Mouse (Mus musculus) hindbrain, embryonic 16.5 days (tissue): ENCODE measurements around the gene Zfp445. TPM values are rescaled to one million over a fixed set of nuclear protein-coding genes. Genes with fewer than 3 reads are reported as not detected.

Experiments used
- ATAC-seq: fragments of 200-750 bp; cut with Nextera tagmentation; 2 replicates; pipeline ENCODE4 v1.8.0; 2017; ENCODE audit warnings: moderate TSS enrichment, moderate library complexity
- H3K27ac ChIP-seq: fragments of 300-500 bp; sonication (generic); 2 replicates; pipeline ENCODE4 v1.5.1; 2014; ENCODE audit warnings: low read depth, mild to moderate bottlenecking, control low read depth, low read length, moderate library complexity
- H3K27me3 ChIP-seq: fragments of 300-500 bp; sonication (generic); replicated peaks from 2 replicates; pipeline ENCODE4 v1.6.1; 2014; ENCODE audit warnings: low read length; ENCODE audit not compliant: control insufficient read depth, insufficient read depth
- H3K36me3 ChIP-seq: fragments of 300-500 bp; sonication (generic); 2 replicates; pipeline ENCODE4 v1.6.1; 2014; ENCODE audit warnings: mild to moderate bottlenecking, low read length, moderate library complexity, mixed read lengths; ENCODE audit not compliant: control insufficient read depth, insufficient read depth
- H3K4me1 ChIP-seq: fragments of 300-500 bp; sonication (generic); 2 replicates; pipeline ENCODE4 v1.6.1; 2014; ENCODE audit warnings: low read depth, low read length; ENCODE audit not compliant: control insufficient read depth, insufficient read depth
- H3K4me2 ChIP-seq: fragments of 300-500 bp; sonication (generic); 2 replicates; pipeline ENCODE4 v1.6.1; 2014; ENCODE audit warnings: mild to moderate bottlenecking, low read length, control low read depth, moderate library complexity
- H3K4me3 ChIP-seq: fragments of 300-500 bp; sonication (generic); 2 replicates; pipeline ENCODE4 v1.5.1; 2014; ENCODE audit warnings: mild to moderate bottlenecking, low read length, control low read depth, moderate library complexity
- H3K9ac ChIP-seq: fragments of 300-500 bp; sonication (generic); 2 replicates; pipeline ENCODE4 v1.6.1; 2014; ENCODE audit warnings: low read depth, mild to moderate bottlenecking, control low read depth, low read length, moderate library complexity
- H3K9me3 ChIP-seq: fragments of 300-500 bp; sonication (generic); 2 replicates; pipeline ENCODE4 v1.6.1; 2014; ENCODE audit warnings: mild to moderate bottlenecking, low read length, moderate library complexity; ENCODE audit not compliant: control insufficient read depth
- WGBS: fragments of 180-500 bp; shearing (Covaris S2); extraction: QIAGEN DNeasy Blood & Tissue Kit; methylation state at CpG from one replicate; pipeline ENCODE4 v1.1.7; 2014; 5-methylcytosine and 5-hydroxymethylcytosine counted together
- polyA plus RNA-seq: library from polyadenylated mRNA; unstranded; fragments of >200 nt; fragmentation: Nextera tagmentation; extraction: Ambion mirVana; gene quantifications from 2 replicates; pipeline ENCODE4 v1.2.1, GENCODE M21; 2015

Gene Zfp445
- polyA plus RNA-seq, 1 experiment from 2014 or later: 88.3 TPM

GRCm38 (mm10) chr9:122823374-122824017, 42.3 kb downstream of the Zfp445 start:
- no peaks in the 10 kb centered on the region for H3K4me1 ChIP-seq
- no peak for ATAC-seq
- H3K9me3 ChIP-seq: no peaks in the 10 kb centered on the region
- H3K4me3 ChIP-seq: no peak overlapping the region
- no peaks in the 10 kb centered on the region for H3K27me3 ChIP-seq
- H3K9ac ChIP-seq: no peak overlapping the region
- peaks cover 34% of the 10 kb centered on the region for H3K36me3 ChIP-seq
- H3K27ac ChIP-seq: no peak overlapping the region
- no peak overlapping the region for H3K4me2 ChIP-seq
- 91% methylated on average over 5 of the region's 5 CpGs for WGBS

GRCm38 (mm10) chr9:122815239-122815851, 50.5 kb downstream of the Zfp445 start:
- no peak overlapping the region for H3K27ac ChIP-seq
- H3K27me3 ChIP-seq: no peaks in the 10 kb centered on the region
- no peak overlapping the region for H3K9ac ChIP-seq
- peaks cover 18% of the 10 kb centered on the region for H3K36me3 ChIP-seq
- no peaks in the 10 kb centered on the region for H3K9me3 ChIP-seq
- 91% methylated on average over 4 of the region's 4 CpGs for WGBS
- no peaks in the 10 kb centered on the region for H3K4me1 ChIP-seq
- no peak overlapping the region for H3K4me2 ChIP-seq
- no peak for ATAC-seq
- H3K4me3 ChIP-seq: no peak overlapping the region

- Histone ChIP-seq H3K9ac (no peak overlapping the region), H3K4me3 (no peak overlapping the region), H3K9me3 (no peaks in the 10 kb centered on the region), H3K36me3 (peaks cover 14% of the 10 kb centered on the region), H3K27ac (no peak overlapping the region), H3K4me1 (no peaks in the 10 kb centered on the region), H3K4me2 (no peak overlapping the region), H3K27me3 (no peaks in the 10 kb centered on the region)
- ATAC-seq: no peak
- 100% methylated on average over 2 of the region's 2 CpGs for WGBS
Observed at GRCm38 (mm10) chr9:122814775-122815174, 51.0 kb downstream of the Zfp445 start.

- Histone ChIP-seq H3K36me3 (peaks cover 19% of the 10 kb centered on the region), H3K4me2 (no peak overlapping the region), H3K27ac (no peak overlapping the region), H3K9ac (no peak overlapping the region), H3K9me3 (no peaks in the 10 kb centered on the region), H3K4me3 (no peak overlapping the region), H3K4me1 (no peaks in the 10 kb centered on the region), H3K27me3 (no peaks in the 10 kb centered on the region)
- 84% methylated on average over 5 of the region's 5 CpGs for WGBS
- ATAC-seq: no peak
Observed at GRCm38 (mm10) chr9:122812386-122812785, 53.4 kb downstream of the Zfp445 start.

GRCm38 (mm10) chr9:122810212-122810611, 55.6 kb downstream of the Zfp445 start:
- no peak for ATAC-seq
- WGBS: 97% methylated on average over 3 of the region's 3 CpGs
- H3K4me2 ChIP-seq: no peak overlapping the region
- no peak overlapping the region for H3K27ac ChIP-seq
- peaks cover 19% of the 10 kb centered on the region for H3K36me3 ChIP-seq
- H3K9ac ChIP-seq: no peak overlapping the region
- no peaks in the 10 kb centered on the region for H3K9me3 ChIP-seq
- H3K4me1 ChIP-seq: no peaks in the 10 kb centered on the region; the same call in 1 of the 2 replicates
- H3K4me3 ChIP-seq: no peak overlapping the region
- H3K27me3 ChIP-seq: no peaks in the 10 kb centered on the region

- Histone ChIP-seq H3K9me3 (no peaks in the 10 kb centered on the region), H3K36me3 (peaks cover 12% of the 10 kb centered on the region), H3K4me1 (no peaks in the 10 kb centered on the region; the same call in 1 of the 2 replicates), H3K4me2 (no peak overlapping the region), H3K27ac (no peak overlapping the region), H3K9ac (no peak overlapping the region), H3K4me3 (no peak overlapping the region), H3K27me3 (no peaks in the 10 kb centered on the region)
- ATAC-seq: no peak
- 95% methylated on average over 2 of the region's 2 CpGs for WGBS
Observed at GRCm38 (mm10) chr9:122807186-122807585, 58.6 kb downstream of the Zfp445 start.

GRCm38 (mm10) chr9:122805845-122806341, 59.9 kb downstream of the Zfp445 start:
- 17% methylated on average over 10 of the region's 10 CpGs for WGBS
- H3K9ac ChIP-seq: peak overlapping the region; percentile 95
- peaks cover 10% of the 10 kb centered on the region; the same call in 1 of the 2 replicates for H3K36me3 ChIP-seq
- ATAC-seq: no peak
- H3K9me3 ChIP-seq: no peaks in the 10 kb centered on the region
- peak overlapping the region; percentile 84 for H3K4me3 ChIP-seq
- no peaks in the 10 kb centered on the region; the same call in 1 of the 2 replicates for H3K4me1 ChIP-seq
- H3K4me2 ChIP-seq: peak overlapping the region; percentile 84
- H3K27ac ChIP-seq: peak overlapping the region; percentile 97
- H3K27me3 ChIP-seq: no peaks in the 10 kb centered on the region

- Histone ChIP-seq H3K4me2 (peak within 1 kb of the TSS; percentile 84), H3K27me3 (no peaks in the 10 kb centered on the region), H3K4me3 (peak within 1 kb of the TSS; percentile 84), H3K9me3 (no peaks in the 10 kb centered on the region), H3K4me1 (no peaks in the 10 kb centered on the region; the same call in 1 of the 2 replicates), H3K27ac (peak within 1 kb of the TSS; percentile 97), H3K9ac (peak within 1 kb of the TSS; percentile 95), H3K36me3 (peaks cover 10% of the 10 kb centered on the region; the same call in 1 of the 2 replicates)
- peak; percentile 99 for ATAC-seq
- WGBS: 7% methylated on average over 40 of the region's 42 CpGs
Observed at GRCm38 (mm10) chr9:122805053-122805844, 60.6 kb downstream of the Zfp445 start, which contains the start of gene Tcaim. Gene Tcaim (plus strand): TSS chr9:122805539.
